Mouse (Mus musculus) kidney, adult 9 months (tissue): ENCODE data around the gene Irf2.

Source experiments
- DNase-seq: peaks from one replicate; pipeline ENCODE4 v3.0.0; 2022

Irf2 gene

DNA sequence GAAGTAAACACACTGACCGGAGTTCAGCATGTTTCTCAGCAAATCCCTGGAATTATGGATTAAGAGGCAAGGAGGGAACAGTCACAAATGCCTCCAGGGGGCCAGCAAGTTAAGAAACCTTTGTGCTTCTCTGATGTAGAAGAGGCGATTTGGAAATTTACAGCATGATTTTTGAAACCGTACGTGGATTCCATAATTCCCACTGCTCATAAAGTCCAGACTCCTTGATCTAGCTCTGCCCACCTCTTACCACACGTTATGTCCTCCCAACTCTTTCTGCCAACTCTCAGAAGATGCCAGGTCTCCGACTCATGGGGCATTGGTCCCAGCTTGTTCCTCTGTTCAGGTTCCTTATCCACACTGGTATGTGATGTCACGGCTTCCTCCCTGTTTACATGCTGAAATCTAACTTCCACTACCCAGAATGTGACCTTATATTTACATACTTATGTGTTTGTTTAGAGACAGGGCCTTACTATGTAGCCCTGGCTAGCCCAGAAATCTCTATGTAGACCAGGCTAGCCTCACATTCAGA lies 7.1 kb upstream of the Irf2 start:
- DNase-seq, result no peak

DNA sequence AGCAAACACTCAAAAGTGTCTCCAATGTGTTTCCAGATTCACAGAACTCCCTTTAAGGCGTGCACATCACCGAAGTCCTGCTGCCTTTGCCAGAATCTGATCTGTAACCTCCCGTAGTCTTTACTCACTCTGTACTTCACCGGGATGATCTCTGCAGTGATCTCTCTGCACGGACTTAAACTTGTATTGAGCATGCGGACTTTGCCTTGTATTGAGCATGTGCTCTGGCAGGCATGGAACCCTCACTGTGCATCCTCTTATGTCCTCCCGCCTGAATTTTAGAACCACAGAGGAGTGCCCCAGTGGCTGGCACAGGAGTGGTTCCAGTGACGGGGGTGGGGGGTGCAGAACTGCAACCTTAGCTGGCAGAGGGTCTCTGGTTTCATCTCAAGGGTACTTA lies 5.9 kb upstream of the Irf2 start:
- no peak for DNase-seq

DNA sequence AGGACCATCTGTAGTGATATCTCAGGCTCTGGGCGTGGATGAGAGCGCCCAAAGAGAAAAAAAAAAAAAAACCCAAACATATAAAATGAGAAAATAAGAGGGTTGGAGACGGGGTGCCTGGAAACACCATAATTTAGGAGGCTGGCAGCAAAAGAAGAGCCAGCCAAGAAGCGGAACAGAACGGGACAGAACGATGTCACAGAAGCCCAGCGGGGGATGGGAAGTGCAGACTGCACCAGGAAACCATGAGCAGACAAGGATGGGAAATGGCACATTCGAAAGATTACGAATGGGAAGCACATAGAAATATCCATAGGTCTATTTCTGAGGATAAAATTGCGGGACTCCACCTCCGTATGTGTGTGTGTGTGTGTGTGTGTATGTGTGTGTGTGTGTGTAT lies 4.0 kb upstream of the Irf2 start:
- DNase-seq, result no peak

DNA sequence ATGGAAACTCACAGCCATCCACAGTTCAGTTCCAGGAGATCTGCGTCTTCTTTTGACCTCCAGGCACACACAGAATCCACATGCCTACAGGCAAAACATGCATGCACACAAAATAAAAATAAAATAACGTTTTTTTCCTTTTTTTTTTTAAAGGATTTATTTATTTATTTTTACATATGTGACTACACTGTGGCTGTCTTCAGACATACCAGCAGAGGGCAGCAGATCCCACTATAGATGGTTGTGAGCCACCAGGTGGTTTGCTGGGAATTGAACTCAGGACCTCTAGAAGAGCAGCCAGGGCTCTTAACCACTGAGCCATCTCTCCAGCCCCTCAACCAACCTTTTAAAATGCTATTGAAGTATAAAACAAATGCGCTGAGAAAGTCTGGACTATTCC lies 3.3 kb upstream of the Irf2 start:
- DNase-seq, result no peak

DNA sequence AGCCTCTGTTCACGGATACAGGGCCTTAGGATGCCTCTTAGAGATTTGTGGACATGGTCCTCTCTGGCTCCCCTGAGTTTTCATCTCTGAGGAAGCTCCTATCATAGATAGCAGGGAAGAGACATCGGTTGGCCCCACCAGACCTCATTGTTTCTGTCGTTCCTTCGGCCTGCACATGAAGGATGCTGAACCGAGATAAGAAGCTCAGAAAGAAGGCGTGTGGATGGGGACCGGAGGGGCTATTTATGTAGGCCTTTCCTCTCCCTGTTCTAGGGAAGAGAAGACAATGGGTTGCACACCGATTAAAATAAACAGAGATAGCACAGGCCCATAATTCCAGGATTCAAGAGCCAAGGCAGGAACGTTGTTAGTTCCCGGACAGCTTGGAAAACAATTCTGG lies 2.1 kb upstream of the Irf2 start:
- no peak for DNase-seq

DNA sequence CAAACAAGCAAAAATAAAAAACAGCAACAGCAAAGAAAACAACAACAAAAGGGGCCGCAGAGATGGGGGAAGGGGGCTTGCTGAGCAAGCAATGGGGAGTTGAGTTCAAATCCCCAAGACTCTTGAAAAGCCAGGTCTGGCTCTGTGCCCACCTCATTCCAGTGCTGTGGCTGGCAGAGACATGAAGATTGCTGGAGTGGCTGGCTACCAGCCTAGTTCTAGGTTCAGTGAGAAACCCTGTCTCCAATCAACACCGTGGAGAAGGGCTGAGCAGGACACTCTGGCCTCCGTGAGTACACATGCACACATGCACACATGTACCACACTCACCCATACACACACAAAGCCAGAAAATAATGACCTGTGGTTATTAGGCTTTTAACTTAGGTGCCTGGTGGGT lies 1.6 kb upstream of the Irf2 start:
- DNase-seq, result peak; percentile 46

DNA sequence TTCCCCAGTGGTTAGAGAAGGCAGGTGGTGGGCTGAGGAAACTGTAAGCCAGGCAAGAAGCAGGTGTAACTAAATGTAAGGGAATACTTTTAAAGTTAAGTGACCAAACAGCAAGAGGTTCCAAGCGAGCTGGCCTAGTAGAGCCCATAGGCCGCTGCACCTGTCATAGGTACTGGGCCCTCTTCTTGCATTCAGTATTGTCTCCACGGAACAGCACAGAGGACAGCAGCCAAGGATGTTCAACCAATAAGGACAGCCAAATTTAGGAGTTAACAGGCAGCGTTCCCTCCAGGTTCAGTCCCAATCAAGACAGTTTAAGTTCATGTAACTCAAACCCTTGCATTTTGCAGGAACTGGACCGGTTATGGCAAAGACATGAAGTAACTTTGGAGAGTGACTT lies 931 bp upstream of the Irf2 start:
- DNase-seq, result no peak

DNA sequence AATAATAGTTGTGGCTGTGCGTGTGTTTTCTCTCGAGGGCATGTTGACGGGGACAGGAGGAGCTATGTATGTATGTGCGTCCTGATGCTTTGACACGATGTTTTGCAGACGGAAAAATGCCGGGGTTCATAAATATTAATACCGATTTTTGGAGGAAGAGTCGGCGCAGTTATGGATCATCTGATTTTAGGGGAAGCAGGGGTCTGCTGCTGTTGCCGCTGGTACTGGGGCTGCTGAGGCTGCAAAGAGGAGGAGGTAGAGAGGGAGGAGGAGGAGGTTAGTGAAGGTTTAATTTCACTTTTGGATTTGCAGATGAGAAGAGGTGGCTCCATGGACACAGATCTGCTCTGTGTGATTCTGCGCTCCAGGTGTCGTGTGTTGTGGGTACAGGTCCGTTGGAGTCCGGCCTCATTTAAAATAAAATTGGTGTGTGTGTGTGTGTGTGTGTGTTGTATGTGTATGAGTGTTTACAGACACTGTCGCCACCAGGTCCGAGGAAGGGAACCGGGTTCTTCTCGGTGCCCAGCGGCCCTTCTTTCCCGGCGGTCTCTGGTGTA lies 502 bp downstream of the Irf2 start:
- DNase-seq, result peak; percentile 52

DNA sequence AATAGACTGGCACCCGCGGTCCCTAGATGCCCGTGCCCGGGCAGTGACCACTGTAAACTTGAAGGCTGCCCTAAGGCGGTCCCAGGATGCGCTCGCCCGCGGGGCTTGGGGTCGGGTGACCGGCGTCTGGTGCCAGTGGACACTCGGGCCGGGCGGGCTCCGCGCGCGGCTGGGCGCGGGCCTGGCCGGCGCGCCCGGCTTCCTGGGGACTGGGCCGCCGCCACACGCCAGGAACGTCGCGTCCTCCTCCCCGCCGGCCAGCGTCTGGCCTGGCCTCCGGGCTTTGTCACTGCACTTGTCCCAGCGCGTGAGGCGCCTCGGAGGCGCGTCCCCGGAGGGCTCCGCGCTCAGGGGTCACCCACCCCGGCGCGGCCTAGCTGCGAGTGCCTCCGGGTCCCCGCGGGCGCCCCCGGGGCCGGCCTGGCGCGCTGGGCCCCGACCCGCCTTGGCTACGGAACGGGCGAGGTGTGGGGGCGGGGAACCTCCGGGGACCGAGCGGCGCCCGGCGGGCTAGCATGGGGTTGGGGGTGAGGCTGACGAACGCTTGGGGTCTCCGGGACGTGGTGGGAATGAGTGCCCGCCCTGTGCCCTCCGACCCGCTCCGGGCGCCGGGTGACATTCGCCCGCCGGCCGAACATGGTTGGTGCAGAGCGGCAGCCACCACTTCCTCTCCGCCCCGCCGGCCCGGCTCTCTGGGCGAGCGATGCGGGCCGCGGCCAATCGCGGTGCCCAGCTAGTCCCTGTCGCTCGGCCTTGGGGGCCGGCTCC lies 1.2 kb downstream of the Irf2 start:
- peak; percentile 65 for DNase-seq

DNA sequence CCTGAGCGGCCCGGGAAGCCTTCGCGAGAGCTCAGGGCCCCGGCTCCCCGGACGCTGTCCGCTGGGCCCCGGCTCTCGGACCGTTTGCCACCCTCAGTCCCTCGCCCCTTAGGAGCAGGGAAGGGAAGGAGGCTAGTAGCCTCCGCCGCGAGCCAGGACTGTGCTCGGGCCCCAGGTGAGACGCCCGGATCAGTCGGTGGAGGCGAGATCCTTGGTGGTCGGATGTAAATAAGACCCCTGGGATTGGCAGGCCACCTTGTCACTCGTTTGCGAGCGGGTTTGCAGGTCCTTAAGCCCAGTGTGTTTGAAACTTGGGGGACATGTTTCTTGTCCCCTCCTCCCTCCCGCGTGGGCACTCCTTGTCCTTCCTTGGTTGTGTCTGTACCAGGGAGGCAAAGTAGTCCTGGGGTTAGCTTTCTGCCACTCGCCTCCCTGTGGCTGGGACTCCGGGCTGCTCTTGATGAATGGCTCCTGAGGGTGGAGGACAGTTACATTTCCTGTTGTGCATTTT lies 1.8 kb downstream of the Irf2 start:
- peak; percentile 73 for DNase-seq

DNA sequence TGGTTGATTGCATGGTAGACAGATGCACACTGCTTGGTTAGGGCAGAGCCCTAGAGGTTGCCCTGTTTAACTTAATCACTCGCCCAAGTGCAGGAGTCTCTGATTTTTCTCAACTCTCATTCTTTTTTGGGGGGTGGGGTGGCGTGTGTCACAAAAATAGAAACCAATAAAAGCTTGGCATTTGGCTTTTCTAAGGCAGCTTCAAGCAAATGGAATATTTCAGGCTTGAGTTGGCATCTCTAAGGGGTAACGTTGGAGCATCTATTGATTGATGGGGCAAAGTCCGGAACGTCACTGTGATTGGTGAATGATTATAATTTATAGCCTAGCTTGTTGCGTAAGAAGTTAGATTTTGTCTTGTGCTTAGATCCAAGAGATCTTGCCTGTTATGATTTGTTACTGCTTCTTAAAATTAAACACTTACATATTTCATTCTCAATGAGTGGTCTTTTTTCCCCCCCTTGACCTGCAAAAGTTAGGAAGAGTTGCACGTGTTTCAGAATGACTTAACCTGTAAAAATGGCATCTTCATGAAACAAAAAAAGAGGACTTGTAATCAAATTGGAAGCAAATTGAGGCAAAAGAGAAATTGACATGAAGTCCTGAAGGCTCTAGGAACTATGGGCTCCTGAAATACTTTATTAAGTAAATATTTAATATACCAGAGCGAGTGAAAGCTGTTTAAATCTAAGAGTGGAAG lies 2.6 kb downstream of the Irf2 start:
- DNase-seq, result peak; percentile 43

DNA sequence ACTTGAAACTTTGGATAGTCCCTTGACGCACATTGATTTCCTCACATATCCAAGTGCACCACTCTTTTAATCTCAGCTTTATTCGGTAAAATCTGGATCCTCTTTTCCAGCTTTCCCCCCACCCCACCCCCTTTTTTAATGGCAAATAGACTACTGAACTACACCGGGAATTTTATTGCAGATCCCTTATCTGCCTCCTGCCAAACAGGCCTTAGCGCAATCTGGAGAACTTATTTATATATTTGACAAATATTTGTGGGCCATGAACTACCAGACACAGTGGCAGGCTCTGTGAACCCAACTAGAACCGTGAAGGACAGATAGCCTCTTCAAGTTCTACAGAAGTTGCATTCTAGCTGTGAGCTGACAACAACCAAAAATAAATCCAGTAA lies 3.2 kb downstream of the Irf2 start:
- DNase-seq, result no peak

DNA sequence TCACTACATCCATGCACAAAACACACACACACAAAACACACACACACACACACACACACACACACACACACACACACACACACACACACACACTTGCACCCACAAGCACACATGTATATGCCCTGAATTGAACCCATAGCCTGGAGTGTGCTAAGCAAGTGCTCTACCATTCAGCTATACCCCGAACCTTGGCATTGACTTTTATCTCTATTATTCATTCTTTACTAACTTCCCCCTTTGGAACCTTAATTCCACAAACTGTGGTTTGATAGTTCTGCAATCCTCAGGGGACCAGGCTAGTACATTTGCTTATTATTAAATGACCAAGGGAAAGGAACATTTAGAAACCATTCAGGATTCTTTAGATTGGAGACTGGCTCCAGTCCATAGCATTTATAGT lies 5.9 kb downstream of the Irf2 start:
- DNase-seq, result no peak

DNA sequence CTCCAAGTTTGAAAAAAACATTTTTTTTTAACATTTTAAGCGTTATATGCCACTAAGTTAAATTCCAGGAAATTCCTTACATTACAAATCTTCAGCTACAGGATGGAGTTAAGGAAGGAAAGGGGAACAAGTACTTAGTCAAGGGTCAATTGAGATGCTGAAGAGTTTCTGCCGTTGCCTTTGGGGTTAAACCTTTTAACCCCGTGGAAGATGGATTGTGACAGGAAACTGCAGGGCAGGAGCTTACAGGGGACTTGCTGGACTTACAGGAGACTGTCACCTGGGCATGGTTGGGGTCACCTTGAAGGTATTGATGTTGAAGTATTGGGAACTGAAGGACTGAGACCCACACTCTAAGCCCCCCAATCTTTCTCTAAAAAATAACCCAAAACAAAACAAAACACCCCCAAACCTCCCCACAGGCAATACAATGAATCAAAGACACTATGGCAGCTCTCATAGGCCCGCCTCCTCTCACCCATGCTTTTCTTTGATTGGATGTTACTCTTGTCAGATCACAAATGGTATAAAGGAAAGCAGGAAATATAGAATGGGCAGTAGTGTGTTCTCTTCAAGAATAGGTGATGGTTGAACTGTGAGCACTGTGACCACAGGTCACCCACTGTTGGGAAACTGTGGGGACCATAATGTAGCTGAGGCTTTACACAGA lies 7.9 kb downstream of the Irf2 start:
- no peak for DNase-seq

DNA sequence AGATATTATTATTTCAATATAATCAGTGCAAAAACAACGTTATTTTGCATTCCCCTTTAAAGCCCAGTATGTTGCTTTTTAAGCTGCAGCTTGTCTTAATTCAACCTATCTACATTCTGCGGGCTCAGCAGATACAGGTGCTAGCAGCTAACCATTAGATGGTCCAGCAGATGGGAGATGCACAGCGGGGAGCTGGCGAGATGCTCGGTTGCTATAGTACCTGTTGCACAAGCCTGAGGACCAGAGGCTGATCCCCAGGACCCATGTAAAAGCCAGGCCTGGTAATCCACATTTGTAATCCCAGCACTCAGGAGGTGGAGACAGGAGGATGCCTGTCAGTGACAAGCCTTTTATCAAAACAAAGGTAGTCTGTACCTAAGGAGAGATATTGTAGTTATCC lies 10.5 kb downstream of the Irf2 start:
- DNase-seq, result no peak

DNA sequence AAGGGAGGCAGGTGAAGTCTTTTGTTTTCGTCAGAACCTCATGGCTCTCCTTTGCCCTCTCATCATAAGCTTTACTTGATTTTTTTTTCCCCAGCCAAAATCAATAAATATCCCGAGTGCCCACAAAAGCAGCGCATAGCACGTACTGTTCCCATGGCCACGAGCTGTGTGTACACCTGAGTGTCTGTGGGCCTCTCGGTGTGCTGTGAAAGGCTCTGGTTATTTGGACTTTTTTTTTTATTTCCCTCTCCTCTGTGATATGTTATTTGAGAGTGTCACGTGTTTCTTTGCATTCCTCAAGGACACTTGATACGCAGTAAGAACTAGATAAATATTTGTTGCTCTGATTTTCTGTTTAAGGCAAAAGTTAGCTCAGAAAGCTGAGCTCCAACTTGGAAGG lies 11.0 kb downstream of the Irf2 start:
- DNase-seq, result no peak

DNA sequence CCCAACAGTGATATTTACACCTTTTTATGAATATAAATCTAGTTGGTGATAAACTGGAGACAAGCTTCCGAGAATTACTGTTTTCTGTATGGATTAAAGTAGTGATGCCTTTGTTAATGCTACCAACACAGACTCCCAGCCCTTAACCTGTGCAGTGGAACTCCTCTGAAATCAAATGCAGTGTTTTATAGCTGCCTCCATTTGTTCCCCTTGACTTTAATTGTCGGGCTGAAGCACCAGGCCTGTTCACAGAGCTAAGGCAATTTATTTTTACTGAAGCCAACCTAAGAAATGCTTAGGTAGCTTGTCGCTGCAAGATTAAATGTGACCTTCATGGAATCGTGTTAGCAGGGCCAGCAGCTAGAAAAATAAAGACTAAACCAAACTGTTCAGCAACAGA lies 11.6 kb downstream of the Irf2 start:
- DNase-seq, result no peak

DNA sequence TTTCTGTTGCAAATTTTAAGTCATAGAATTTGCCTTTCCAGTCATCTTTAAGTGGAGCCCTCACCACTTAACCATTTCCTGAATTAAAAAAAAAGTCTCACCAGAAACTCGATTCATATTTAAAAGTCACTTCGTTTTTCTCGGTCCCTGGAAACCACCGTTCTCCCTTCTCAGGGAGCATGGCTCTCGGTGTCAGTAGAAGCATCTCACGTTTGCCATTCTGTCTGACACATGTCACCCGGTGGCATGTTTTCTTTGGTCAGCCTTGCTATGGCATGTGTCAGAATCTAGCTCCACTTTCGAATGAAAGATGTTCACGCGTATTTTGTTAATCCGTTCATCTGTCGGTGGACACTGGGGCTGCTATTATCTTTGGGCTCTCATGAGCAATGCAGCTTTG lies 13.5 kb downstream of the Irf2 start:
- no peak for DNase-seq

DNA sequence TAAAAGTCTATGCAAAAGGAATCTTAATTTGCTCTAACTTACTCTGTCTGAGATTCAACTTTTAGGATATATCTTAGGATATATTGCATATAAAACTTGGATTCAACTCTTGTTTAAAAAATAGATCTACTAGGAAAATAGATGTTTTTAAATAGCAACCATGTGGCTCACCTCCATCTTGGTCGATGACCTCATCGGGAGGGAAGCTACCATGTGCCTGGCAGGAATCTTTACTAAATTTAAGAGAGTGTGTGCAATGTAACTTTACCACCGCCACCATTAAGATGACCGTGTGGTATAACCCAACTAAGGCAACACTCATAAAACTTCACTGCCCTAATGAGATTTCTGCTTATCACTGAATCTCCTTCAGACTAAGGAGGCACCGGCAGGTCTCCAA lies 14.8 kb downstream of the Irf2 start:
- DNase-seq, result no peak

DNA sequence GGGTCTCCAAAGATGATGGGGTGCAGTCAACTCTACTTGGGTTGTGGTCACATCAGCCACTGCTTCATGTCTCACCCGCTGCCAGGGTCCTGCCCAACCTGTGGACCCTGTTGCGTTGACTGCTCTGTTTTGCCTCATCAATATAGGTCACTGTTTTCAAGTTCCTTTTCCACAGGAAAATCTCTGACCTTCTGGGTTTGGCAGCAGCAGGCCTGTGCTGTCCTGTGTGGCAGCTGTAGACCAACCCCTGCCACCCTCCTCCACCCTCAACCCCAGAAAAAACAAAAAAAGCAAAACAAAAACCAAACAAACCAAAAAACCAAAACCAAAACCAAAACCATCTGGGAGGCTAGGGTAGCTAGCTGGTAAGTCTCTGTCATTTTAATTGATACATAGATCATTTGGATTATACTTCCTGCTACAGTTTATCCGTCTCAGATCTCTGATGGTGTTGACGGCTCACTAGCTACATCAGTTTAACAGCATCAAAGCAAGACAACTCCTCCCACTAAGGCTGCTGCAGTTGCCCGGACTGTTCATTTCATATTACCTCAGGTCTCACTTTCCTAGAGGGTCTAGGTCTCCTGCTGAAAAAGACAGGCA lies 16.3 kb downstream of the Irf2 start:
- no peak for DNase-seq

DNA sequence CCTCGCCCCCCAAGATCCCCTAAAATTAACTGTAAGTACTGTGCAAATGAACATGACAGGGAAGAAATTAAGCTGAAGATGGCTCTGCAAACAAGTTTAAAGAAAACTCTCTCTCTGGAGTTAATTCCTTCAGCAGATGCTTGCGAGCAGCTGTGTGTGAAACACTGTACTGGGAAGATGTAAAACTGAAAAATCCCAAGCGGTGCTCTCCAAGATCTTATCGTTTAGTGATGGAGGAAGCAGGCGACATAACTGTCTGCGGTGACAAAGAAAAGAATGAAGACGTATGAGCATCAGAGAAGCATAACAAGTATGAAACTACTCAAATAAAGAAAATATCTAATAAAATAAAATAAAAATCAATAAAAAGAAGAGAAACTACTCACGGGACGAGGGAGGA lies 18.1 kb downstream of the Irf2 start:
- DNase-seq, result no peak

DNA sequence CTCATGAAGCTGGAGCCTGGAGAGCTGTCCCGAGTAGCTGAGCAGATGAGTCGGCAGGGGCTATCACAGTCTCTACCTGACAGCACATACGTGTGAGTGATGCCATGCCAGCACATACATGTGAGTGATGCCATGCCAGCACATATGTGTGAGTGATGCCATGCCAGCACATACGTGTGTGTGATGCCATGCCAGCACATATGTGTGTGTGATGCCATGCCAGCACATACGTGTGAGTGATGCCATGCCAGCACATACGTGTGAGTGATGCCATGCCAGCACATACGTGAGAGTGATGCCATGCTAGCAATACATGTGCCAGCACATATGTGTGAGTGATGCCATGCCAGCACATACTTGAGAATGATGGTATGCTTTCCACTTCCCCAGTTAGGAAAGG lies 18.6 kb downstream of the Irf2 start:
- DNase-seq, result no peak

DNA sequence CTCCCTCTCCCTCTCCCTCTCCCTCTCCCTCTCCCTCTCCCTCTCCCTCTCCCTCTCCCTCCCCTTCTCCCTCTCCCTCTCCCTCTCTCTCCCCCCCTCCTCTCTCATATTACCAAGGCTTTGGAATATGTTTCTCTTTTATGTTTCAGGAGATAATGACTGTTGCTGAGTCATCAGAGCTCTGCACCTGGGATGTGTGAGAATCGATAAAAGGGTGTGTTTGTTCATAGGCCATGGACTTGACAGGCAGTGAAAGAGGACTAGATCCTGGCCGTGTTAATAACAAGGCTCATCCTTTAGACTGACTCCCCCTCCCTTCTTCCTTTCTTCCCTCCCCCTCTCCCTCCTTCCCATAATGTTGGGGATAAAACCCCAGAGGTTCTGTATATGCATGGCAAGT lies 19.1 kb downstream of the Irf2 start:
- no peak for DNase-seq
